Mouse (Mus musculus) megakaryocyte, embryonic 14.5 days (primary cell): ENCODE data around the gene Lmbr1l.

ENCODE experiments used
- FLI1 ChIP-seq: IDR thresholded peaks from 2 replicates; pipeline ENCODE4 v1.6.1; 2012; ENCODE audit warnings: low read length, inconsistent platforms, mixed read lengths
- GATA1 ChIP-seq: IDR thresholded peaks from 3 replicates; pipeline ENCODE4 v1.6.1; 2012; ENCODE audit warnings: mixed read lengths, low read length, inconsistent platforms, borderline replicate concordance

DNA sequence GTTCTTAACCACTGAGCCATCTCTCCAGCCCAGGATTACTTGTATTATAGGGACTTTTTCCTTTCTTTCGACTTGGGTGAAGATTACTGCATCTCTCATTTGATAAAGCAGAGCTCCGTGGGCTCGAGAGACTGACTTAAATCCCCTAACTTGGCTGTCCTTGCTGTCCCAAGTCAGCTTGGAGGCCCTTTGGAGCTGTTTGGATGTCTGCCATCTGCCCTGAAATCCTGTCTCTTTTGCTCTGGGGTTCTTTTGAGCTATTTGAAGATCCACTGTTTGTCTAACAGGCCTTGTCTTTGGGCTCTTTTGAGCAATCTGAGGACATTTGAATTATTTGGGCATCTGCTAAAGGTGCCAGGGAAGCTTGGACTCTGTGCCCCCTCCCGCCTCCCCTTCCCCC, 24.1 kb upstream of the Lmbr1l start:
- no peak for TF ChIP-seq GATA1
- no peak for TF ChIP-seq FLI1
